Mouse (Mus musculus) cerebellum, postnatal 4 days (tissue): ENCODE measurements around the gene Hoxd11.

ENCODE experiments used
- DNase-seq, 2 experiments: peaks; one replicate each; pipeline ENCODE4 v3.0.0; 2022; ENCODE audit warnings: low spot score in 2 of 2, mixed read lengths in 1 of 2

Hoxd11 gene

GRCm38 (mm10) chr2:74678891-74679595, at the start of gene Hoxd11:
TSS of gene Hoxd11 (plus strand) at chr2:74679557.
- DNase-seq: no peak

DNA sequence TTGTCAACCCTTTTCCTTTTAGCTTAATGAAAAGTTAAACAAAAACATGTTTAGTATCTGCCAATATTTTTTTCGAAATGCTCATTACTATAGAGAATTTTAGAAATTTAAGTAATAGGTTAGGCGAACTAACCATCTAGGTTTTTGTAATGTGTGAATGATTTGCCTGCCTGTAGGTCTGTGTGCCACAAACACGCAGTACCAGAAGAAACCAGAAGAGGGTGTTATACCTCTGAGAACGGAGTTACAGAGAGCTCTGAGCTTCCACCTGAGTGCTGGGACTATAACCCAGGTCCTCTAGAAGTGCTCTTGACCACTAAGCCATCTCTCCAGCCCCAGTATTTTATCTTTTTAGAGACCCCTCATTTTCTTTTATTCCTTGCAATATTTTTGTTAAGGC, 43.9 kb upstream of the Hoxd11 start:
- no peak for DNase-seq

DNA sequence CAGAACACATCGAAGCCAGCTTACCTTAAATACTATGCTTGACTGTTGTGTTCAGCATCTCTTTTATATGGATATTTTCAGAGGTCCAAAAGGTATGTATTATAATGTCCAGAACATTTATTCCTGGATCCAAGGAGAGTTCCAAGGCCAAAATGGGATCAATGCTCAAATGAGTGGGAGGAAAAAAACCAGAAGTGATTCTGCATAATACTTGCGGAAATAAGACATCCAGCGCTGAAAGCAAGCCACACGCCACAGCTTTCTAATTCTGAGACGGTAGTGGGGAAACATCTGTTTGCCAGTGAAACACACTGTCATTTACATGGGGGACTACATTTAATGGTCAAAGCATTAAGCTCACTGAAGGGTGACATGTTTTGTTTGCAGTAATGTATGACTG, 36.9 kb upstream of the Hoxd11 start:
- no peak for DNase-seq

DNA sequence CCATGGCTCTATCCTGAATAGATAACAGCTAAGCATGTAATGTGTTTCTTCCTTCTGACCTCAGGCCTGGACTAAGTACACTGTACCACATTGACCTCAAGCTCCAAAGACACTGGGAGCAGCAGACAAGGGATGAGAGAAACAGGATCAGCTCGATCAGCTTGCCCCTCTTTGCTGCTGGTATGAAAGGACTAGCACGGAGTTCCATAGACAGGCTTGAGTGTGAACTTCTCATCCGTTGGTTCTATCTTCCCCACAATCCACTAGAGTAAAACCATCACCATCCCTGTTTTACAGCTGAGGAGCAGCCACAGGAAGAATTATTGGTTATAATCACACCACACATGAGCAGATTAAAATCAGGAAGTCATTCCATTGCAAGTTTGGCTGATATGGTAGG, 33.7 kb upstream of the Hoxd11 start:
- DNase-seq: no peak

GRCm38 (mm10) chr2:74647082-74647864, 32.1 kb upstream of the Hoxd11 start:
- no peak for DNase-seq

GRCm38 (mm10) chr2:74652996-74653340, 26.4 kb upstream of the Hoxd11 start:
- DNase-seq: no peak

GRCm38 (mm10) chr2:74653781-74654535, 25.4 kb upstream of the Hoxd11 start:
- no peak for DNase-seq

DNA sequence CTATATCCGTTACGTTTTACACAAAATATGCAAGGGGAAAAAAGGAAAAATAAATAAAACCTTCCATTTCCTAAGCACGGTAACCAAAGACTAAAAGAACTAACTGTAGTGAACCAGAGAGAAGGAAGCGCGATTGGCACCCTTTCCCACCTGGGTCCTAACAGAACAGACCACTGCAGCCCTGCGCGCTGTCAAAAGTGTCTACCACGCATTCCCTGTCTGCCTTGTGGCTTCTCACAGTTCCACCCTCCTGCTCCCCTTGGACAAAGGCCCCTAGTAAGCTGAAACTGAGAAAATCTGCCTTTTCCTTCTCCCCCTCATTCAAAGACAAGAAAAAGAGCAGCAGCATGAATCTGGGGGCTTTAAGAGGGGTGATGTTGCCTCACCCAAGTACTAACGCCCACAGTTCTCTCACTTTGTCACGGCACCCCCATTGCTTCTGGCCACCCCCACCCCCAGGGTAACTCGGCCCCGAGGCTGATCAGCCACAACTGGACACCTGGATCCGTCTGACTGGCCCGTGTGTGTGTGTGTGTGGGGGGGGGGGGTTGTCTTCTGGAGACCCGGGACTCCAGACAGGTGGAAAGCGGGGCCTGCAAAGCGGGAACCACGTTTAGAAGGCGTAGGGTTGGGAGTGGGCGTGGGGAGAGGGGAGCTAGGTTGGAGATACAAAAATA, 24.5 kb upstream of the Hoxd11 start:
- no peak for DNase-seq

DNA sequence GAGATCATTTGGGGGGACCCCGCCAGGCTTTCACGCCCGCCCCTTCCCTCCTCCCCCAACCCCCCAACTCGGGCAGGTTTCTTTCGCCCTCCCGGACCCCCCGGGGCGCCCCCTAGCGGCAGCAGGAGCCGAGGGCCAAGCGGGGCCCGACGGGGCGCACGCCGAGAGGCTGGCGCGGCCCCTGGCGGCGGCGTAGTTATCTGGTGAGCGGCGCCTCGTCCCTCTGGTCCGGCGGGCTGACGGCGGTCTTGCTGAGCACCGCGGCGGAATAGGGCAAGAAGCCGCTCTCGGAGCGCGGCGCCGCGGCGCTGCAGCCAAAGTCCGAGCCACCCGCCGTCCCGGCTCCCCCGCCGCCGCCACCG, 24.0 kb upstream of the Hoxd11 start:
- DNase-seq: peak in 1 of 2 experiments; percentile 40

- no peak for DNase-seq
Measured at GRCm38 (mm10) chr2:74655821-74656631, 23.3 kb upstream of the Hoxd11 start.

DNA sequence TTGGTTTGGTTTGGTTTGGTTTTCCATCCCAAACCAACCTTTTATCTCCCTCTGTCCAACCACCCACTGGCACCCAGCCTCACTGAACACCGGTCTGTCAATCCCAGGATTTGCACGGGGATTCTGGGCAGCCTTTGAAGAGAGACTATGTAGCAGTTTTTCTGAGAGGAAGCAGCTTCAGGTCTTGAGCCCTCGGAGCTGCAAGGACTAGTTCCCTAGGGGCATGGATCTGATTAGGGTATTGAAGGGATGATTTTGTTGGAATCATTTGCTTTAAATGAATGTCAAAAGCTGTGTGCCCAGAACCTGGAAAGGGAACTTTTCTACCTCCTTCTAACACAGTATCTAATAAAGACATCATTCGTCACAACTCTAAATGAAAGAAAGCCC, 22.7 kb upstream of the Hoxd11 start:
- no peak for DNase-seq

DNA sequence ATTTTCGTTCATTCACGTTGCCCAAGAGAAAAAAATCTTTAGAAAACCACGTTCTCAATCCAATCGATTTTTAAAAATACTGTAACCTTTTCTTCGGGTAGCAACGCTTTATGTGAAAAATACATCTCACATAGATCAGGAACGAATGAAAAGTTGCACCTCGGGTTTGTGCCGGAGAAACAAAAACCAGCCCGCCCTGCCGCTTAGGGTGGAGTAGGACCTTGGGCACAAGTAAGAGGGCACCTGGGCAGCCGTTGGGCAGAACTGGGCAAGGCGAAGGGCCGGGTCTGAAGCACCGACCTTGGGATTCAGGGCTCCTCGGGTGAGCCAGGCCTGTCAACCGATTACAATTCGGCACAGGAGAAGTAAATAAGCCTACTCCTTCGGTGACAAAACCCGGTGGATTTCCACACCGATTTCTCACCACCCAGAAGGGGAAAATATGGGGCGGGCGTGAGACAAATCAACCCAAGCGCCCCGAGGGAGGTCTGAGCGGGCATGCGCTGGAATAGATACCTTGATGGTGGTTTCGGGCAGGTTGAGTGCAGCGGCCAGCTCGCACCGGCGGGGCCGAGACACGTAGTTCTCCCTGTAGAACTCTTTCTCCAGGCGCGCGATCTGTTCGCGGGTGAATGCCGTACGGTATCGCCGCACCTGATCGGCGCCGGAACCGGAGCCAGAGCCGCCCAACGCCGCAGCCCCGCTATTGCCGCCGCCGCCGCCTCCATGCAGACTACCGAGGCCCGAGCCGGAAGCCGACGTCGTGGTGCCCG, 21.9 kb upstream of the Hoxd11 start:
- no peak for DNase-seq

GRCm38 (mm10) chr2:74658024-74658666, 21.2 kb upstream of the Hoxd11 start:
- no peak for DNase-seq

DNA sequence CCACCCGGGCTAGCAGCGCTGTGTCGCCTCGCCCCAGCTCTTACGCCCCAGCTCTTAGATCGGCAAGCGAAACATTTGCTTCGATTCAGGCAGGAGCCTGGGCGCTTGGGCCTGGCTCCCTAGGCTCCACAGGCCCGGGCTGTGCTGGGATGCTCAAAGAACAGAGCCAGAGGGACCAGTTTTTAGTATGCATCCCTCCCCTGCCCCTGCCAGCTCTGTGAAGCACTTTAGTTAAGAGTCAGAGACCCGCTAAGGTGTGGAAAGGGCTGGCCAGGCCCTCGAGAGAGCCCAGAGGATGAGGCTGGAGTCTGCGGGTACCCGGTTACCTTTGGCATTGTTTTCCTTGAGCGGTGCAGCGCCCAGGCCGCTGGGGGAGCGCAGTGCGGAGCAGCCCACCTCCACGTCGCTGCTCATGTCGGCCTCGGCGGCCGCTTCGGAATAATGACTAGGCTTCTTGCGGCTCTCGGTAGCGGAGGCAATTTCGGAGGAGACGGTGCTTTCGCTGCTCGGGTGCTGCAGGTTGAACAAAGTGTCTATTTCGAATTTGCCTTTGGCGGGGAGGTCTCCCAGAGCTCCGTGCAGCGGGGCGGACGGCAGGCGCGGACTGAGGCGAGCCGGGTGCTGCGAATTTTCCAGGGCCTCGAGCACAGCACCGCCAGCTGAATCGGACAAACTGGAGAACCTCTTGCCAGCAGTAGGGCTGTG, 20.5 kb upstream of the Hoxd11 start:
- DNase-seq: no peak

DNA sequence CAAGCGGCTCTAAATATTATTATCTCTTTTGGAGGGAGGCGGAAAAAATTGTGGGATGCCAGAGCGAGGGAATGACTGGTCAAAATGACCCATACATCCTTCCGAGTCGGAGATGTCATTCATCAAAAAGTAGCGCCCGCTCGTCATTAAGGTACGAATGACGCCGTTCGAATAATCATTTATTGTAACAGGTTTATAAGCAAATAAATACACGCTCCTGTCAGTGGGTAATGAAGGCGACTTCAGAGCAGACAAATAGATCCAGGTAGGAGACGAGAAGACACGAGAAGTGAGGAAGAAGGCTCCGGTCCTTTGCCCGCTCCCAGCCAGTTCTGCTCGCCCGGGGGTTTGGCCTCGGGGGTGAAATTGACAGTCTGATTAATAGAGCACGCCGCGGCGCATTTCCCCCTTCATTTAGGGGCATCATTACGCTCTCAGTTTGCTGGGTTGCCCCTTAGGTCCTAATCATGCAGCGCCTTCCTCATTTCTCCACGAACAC, 19.8 kb upstream of the Hoxd11 start, which contains the start of gene Evx2:
TSS of gene Evx2 (minus strand) at position 51 of the 499 bp plus-strand sequence.
- no peak for DNase-seq

DNA sequence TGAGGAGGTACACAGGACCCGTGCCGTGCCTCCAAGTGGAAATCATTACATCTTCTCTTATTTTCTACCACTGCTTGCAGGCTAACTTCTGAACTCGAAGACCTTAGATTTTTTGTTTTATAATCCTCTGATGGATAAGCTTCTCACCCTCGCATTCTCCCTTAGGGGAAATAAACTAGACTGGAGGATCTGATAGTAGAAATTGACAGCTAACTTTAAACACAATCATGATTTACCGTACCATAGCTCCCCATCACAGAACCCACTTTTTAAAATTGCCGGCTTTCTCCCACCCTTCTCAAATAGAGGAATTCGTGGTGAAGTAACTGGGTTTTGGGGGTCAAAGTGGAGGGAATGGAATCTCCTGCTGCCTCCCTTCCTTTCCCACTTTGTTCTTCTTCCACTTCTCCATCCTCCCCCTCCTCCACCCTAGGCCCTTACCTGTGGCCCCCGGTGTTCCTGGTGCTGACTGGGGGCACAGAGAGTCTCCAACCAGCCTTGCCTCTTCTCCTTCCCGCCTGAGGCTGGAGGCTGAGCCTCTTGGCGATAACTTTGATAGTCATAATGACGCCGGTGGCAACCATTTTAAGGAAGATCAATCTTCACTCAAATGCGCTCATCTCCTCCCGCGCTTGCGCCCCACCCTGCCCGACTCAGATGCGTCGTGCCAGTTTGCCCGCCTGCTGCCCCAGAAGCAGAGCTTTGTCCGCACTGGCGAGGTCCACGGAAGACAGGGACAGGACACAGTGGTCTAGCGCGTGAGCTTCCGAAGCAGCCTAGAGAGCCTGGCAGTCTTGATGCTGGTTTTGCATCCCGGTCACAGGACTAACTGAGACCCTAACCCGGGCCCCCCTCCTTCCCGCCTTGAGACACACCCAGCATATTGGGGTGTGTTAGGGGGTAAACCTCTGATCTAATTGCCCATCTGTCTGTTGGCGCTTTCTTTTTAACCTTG, 18.7 kb upstream of the Hoxd11 start:
- DNase-seq: no peak

- DNase-seq: peak in 1 of 2 experiments; percentile 71
Measured at GRCm38 (mm10) chr2:74661685-74662084, 17.7 kb upstream of the Hoxd11 start.
